Mouse (Mus musculus): ENCODE results near the gene Rnps1. TPM values are rescaled to one million over a fixed set of nuclear protein-coding genes. Genes with fewer than 3 reads are reported as not detected.
"Not testable (repeated sequence)": the region's sequence is repeated elsewhere in the genome, so short reads cannot be mapped to it uniquely, and the experiment has no call there.

The Rnps1 gene
- polyA plus RNA-seq, 1 experiment = 263 TPM

- Histone ChIP-seq H3K4me1 (ENCODE audit: control insufficient read depth, insufficient read depth, low read length) (peaks cover 11% of the 10 kb centered on the region; the same call in 1 of the 2 replicates), H3K27ac (ENCODE audit: insufficient read depth, low read length) (no peak overlapping the region), H3K4me3 (replicated peaks; ENCODE audit: insufficient read depth, low read depth, low read length) (no peak overlapping the region), H3K27me3 (ENCODE audit: control insufficient read depth, insufficient read depth, low read length) (no peaks in the 10 kb centered on the region)
- WGBS = 75% methylated on average over 3 of the region's 3 CpGs
- TF ChIP-seq CTCF (IDR thresholded peaks at IDR 0.05; ENCODE audit: borderline replicate concordance, insufficient read depth, low read depth, low read length) (no peak), POLR2A (IDR thresholded peaks at IDR 0.05; ENCODE audit: borderline replicate concordance, insufficient read depth, low read length) (no peak)
- DNase-seq = no peak
These were observed 1.8 kb downstream of the Rnps1 start for GRCm38 (mm10) chr17:24416051-24416652.

GRCm38 (mm10) chr17:24423114-24423513 is 8.7 kb downstream of the Rnps1 start:
- no peak for DNase-seq
- WGBS = 96% methylated on average over 4 of the region's 4 CpGs
- no peak for TF ChIP-seq CTCF (IDR thresholded peaks at IDR 0.05; ENCODE audit: borderline replicate concordance, insufficient read depth, low read depth, low read length)
- no peak for TF ChIP-seq POLR2A (IDR thresholded peaks at IDR 0.05; ENCODE audit: borderline replicate concordance, insufficient read depth, low read length)
- peaks cover 13% of the 10 kb centered on the region; the same call in 1 of the 2 replicates for H3K4me1 ChIP-seq (ENCODE audit: control insufficient read depth, insufficient read depth, low read length)
- H3K27ac ChIP-seq (ENCODE audit: insufficient read depth, low read length) = no peak overlapping the region
- no peaks in the 10 kb centered on the region for H3K27me3 ChIP-seq (ENCODE audit: control insufficient read depth, insufficient read depth, low read length)
- no peak overlapping the region for H3K4me3 ChIP-seq (replicated peaks; ENCODE audit: insufficient read depth, low read depth, low read length)

DNA sequence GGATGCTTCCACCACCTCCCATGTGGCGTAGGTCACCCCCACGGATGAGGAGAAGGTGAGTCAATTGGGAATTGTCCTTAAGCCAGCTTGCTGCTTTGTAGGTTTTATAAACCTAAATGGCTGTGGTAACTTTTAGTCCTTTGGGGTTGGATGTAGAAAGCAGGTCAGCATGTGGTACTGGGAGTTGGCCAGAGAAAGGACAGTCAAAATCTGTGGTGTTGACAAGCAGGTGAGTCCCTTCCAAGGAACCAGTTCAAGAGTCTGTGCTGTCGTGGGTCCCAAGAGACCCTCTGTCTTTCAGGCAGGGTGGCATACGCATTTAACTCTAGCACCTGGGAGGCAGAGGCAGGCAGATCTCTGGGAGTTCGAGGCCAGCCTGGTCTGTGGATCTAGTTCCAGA is 10.1 kb downstream of the Rnps1 start:
- WGBS = 70% methylated on average over 5 of the region's 5 CpGs
- no peak for DNase-seq
- Histone ChIP-seq H3K27me3 (ENCODE audit: control insufficient read depth, insufficient read depth, low read length) (no peaks in the 10 kb centered on the region), H3K27ac (ENCODE audit: insufficient read depth, low read length) (no peak overlapping the region; the same call in 1 of the 2 replicates), H3K4me3 (replicated peaks; ENCODE audit: insufficient read depth, low read depth, low read length) (no peak overlapping the region), H3K4me1 (ENCODE audit: control insufficient read depth, insufficient read depth, low read length) (peaks cover 13% of the 10 kb centered on the region; the same call in 1 of the 2 replicates)
- TF ChIP-seq CTCF (IDR thresholded peaks at IDR 0.05; ENCODE audit: borderline replicate concordance, insufficient read depth, low read depth, low read length) (no peak), POLR2A (IDR thresholded peaks at IDR 0.05; ENCODE audit: borderline replicate concordance, insufficient read depth, low read length) (no peak)

GRCm38 (mm10) chr17:24425326-24425725 is 11.0 kb downstream of the Rnps1 start:
- H3K27ac ChIP-seq (ENCODE audit: insufficient read depth, low read length); H3K27me3 ChIP-seq (ENCODE audit: control insufficient read depth, insufficient read depth, low read length); H3K4me3 ChIP-seq (replicated peaks; ENCODE audit: insufficient read depth, low read depth, low read length): not testable (repeated sequence)
- 7% methylated on average over 6 of the region's 8 CpGs for WGBS
- peak; percentile 44 to 61 for DNase-seq
- H3K4me1 ChIP-seq (ENCODE audit: control insufficient read depth, insufficient read depth, low read length) = peaks cover 19% of the 10 kb centered on the region; the same call in 1 of the 2 replicates

GRCm38 (mm10) chr17:24425905-24426304 is 11.5 kb downstream of the Rnps1 start:
- H3K27me3 ChIP-seq (ENCODE audit: control insufficient read depth, insufficient read depth, low read length) = no peaks in the 10 kb centered on the region
- peak; percentile 38 to 39 for DNase-seq
- peak overlapping the region; percentile 32 for H3K27ac ChIP-seq (ENCODE audit: insufficient read depth, low read length)
- no peak overlapping the region for H3K4me3 ChIP-seq (replicated peaks; ENCODE audit: insufficient read depth, low read depth, low read length)
- TF ChIP-seq CTCF (IDR thresholded peaks at IDR 0.05; ENCODE audit: borderline replicate concordance, insufficient read depth, low read depth, low read length) = no peak
- TF ChIP-seq POLR2A (IDR thresholded peaks at IDR 0.05; ENCODE audit: borderline replicate concordance, insufficient read depth, low read length) = no peak
- 37% methylated on average over 7 of the region's 7 CpGs for WGBS
- H3K4me1 ChIP-seq (ENCODE audit: control insufficient read depth, insufficient read depth, low read length) = peaks cover 19% of the 10 kb centered on the region; the same call in 1 of the 2 replicates

- TF ChIP-seq POLR2A (IDR thresholded peaks at IDR 0.05; ENCODE audit: borderline replicate concordance, insufficient read depth, low read length) (peak; percentile 90), CTCF (IDR thresholded peaks at IDR 0.05; ENCODE audit: borderline replicate concordance, insufficient read depth, low read depth, low read length) (no peak)
- Histone ChIP-seq H3K4me1 (ENCODE audit: control insufficient read depth, insufficient read depth, low read length) (peaks cover 19% of the 10 kb centered on the region; the same call in 1 of the 2 replicates), H3K27me3 (ENCODE audit: control insufficient read depth, insufficient read depth, low read length) (no peaks in the 10 kb centered on the region), H3K4me3 (replicated peaks; ENCODE audit: insufficient read depth, low read depth, low read length) (peak within 1 kb of the TSS; percentile 79), H3K27ac (ENCODE audit: insufficient read depth, low read length) (peak within 1 kb of the TSS; percentile 93)
- peak; percentile 97 to 99 for DNase-seq
- 1% methylated on average over 48 of the region's 48 CpGs for WGBS
These were observed 12.3 kb downstream of the Rnps1 start, which contains the start of gene Eci1 for GRCm38 (mm10) chr17:24426471-24427169. TSS of gene Eci1 (plus strand) at chr17:24426641.

DNA sequence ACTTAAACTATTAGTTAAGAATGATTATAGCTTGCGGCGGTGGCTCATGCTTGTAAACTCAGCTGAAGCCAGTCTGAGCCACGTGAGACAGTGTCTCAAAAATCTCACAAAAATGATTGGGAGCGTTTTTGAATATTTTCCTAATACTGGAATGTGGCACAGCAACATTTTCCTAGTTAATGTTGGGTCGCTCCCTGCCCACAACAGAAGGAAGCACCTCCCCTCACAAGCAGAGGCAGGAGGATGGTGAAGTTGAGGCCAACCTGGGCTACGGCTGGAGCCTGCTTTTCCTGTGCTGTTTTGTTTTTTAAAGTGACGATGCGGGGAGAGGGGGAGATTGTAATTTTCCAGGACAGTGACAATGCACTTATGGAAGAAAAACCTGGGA is 12.8 kb downstream of the Rnps1 start:
- 2% methylated on average over 8 of the region's 8 CpGs for whole genome bisulfite sequencing
- Histone ChIP-seq H3K27me3 (ENCODE audit: control insufficient read depth, insufficient read depth, low read length) (no peaks in the 10 kb centered on the region), H3K4me3 (replicated peaks; ENCODE audit: insufficient read depth, low read depth, low read length) (peak overlapping the region; percentile 79), H3K27ac (ENCODE audit: insufficient read depth, low read length) (peak overlapping the region; percentile 41; the same call in 1 of the 2 replicates), H3K4me1 (ENCODE audit: control insufficient read depth, insufficient read depth, low read length) (peaks cover 19% of the 10 kb centered on the region; the same call in 1 of the 2 replicates)
- TF ChIP-seq CTCF (IDR thresholded peaks at IDR 0.05; ENCODE audit: borderline replicate concordance, insufficient read depth, low read depth, low read length) (no peak), POLR2A (IDR thresholded peaks at IDR 0.05; ENCODE audit: borderline replicate concordance, insufficient read depth, low read length) (no peak)
- DNase-seq = no peak
